Mouse (Mus musculus) right cerebral cortex, postnatal 4 days (tissue): ENCODE results near the gene Cxcr3.

ENCODE experiments used
- DNase-seq: peaks from one replicate; pipeline ENCODE4 v3.0.0-alpha.2; 2022

The Cxcr3 gene

DNA sequence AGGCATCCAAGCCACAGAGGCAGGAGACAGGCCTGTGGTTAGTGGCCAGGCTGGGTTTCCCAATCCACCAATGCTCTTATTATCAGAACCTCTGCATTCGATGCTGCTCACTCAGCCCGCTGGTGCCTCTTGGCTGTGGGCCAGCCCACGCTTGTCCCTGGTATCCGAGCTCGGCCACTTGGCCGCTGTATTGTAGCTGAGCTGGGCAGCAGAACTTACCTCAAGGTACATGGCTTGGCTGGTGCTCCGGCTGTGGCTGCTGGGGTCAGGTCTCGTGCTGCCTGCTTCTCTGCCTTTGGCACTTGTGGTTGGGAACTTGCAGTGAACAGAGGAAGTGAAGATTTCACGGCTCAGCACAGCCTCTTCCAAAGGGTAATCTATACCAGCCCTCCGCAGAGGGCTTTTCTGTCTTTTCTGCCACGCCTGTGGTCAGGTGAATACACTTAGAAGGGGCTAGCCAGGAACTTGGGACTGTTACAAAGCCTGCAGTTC is at the start of gene Cxcr3:
Gene Cxcr3, minus strand, starts transcription at position 442 of the 492 bp plus-strand sequence.
- DNase-seq, result peak; percentile 13

- peak; percentile 50 for DNase-seq
Measured at GRCm38 (mm10) chrX:101772035-101772434, 38.0 kb upstream of the Cxcr3 start.

- DNase-seq, result no peak
Measured at GRCm38 (mm10) chrX:101770307-101770706, 36.2 kb upstream of the Cxcr3 start.

- no peak for DNase-seq
Measured at GRCm38 (mm10) chrX:101769478-101769877, 35.4 kb upstream of the Cxcr3 start.

DNA sequence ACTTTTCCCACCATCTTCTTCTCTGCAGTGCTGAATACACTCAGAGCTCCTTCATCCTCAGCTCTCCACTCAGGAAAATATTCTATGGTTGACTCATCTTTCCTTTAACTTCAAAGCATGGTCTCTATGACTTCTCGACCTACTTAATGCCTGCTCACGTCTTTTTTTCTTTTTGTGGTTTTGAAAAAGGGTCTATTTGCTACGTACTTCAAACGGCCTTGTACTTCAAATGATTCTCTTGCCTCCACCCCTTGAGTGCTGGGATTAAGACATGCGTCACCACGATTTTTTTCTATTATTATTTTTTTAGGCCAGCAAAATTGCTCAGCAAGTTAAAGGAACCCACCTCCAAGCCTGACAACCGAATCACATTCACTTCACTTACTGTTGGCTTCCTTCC is 33.2 kb upstream of the Cxcr3 start:
- DNase-seq, result no peak

- DNase-seq, result no peak
Measured at GRCm38 (mm10) chrX:101765111-101765510, 31.0 kb upstream of the Cxcr3 start.

DNA sequence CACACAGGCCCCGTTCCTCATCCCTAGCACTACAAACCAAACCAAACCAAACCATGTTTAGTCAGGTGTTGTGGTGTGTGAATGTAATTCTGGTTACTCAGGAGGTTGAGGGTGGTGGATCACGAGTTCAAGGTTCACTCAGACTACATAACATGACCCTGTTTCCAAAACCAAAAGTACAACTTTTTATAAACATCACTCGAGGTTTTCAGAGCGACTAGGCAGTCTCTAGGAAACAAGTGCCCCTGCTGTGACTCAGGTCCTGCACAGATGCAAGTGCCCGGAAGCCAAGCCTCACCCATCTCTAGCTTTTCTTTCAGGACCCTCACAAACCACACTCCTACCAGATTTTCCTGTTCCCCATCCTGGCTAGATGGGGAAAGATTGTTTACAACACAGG is 30.6 kb upstream of the Cxcr3 start:
- DNase-seq, result no peak

DNA sequence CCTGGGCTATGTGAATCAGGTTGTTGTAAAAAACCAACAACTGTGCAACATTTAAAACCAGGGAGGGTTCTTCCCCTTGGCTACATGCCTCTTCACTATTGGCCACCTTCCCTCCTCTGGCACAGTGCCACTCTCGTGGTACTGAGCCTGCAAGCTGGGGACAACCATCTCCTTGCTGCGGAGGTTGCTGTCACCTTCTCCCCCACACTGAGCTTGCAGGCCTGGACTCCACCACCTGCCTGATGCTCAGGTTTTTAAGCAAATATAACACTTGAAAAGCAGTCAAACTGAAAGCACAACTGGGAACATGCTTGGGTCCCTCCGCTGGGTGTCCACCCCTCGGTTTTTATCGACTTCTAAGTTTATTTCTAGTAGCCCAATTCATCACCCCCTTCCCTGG is 20.4 kb upstream of the Cxcr3 start:
- DNase-seq, result peak; percentile 29

DNA sequence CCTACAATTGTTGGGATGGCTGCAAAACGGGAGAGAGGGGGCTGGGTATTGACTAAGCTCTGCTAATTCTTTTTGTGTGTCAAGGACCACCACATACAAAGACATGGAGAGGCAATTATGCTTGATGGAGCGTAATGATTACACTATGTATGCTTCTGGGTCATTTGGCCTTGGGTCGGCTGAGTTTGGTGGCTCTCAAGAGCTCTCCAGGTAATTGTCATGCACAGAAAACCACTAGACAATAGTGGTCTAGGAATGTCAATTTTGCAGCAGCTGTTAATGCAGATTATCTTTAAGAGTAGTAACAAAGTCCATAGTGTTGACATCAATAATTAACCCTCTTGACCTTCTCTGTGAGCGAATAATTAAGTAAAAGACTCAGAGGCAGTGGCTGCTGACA is 16.1 kb upstream of the Cxcr3 start:
- DNase-seq, result no peak

GRCm38 (mm10) chrX:101741064-101741433 is 7.0 kb upstream of the Cxcr3 start:
- DNase-seq, result no peak

DNA sequence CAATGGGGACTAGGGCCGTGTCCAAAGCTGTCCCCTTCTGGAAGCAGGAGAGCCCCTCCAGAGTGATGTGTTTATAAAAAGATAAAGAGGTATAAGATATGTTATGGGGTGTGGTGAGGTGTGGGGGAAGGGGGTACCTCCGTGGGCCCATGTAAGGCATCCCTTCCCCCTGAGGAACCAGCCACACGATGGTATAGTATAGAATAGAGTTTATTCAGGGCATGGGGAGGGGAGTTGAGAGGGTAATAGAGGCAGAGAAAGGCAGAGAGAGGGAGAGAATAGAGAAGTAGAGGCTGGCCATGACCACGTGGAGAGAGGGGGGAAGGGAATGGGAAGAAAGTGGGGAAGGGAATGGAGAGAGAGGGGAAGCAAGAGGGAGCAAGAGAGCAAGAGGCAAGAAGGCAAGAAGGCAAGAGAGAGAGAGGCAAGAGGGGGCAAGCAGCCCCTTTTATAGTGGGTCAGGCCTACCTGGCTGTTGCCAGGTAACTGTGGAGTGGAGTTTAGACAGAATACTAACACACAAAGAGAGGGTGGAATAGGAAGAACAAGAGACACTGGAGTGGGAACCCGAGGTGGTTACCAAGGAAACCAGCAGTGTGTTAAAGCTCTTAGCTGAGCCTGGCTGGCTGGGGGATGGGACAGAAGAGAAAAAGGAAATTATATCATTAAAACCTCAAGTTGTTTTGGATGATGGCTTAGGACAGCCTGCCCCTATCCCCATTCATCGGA is 6.4 kb upstream of the Cxcr3 start:
- peak; percentile 15 for DNase-seq

DNA sequence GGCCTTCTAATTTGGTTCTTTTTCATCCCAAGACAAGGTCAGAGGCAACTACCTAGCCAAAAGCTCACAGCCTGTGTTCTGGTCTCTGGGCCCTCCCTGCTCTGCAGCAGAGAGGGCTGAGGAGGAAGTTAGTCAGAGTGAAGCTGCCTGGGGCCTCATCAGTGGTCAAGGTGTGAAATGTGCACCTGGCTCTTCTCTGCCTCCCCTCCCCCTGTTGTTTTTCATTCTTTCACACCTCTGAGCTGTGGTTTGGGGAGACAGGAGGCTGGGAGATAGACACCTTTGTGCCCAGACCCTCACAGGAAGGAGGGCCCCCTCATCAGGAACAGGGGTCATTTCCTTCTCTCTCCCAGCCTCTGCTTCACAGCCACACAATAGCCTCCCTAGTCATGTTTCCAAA is 3.1 kb upstream of the Cxcr3 start:
- DNase-seq, result no peak

DNA sequence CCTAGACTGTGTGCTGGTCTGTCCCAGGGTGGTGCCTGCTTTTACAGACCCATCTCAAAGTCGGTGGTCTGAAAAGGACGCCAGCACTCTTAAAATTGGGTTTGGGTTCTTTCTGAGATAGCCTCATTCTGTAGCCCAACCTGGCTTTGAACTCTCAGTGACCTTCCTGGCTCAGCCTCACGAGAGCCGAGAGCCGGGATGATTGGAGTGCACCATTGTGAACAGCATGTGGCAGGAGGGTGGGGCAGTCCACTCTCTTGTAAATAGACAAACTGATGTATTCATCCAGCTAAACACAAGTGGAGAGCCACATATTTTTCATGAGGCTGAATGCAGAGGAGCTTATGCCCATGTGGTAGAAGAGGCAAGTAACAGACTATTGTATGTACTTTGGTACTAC is 912 bp upstream of the Cxcr3 start:
- DNase-seq, result no peak

- no peak for DNase-seq
Measured at GRCm38 (mm10) chrX:101733288-101733687, 781 bp downstream of the Cxcr3 start.

- DNase-seq, result no peak
Measured at GRCm38 (mm10) chrX:101732644-101733043, 1.4 kb downstream of the Cxcr3 start.

GRCm38 (mm10) chrX:101730010-101730409 is 4.1 kb downstream of the Cxcr3 start:
- no peak for DNase-seq

GRCm38 (mm10) chrX:101720401-101720800 is 13.7 kb downstream of the Cxcr3 start:
- no peak for DNase-seq

DNA sequence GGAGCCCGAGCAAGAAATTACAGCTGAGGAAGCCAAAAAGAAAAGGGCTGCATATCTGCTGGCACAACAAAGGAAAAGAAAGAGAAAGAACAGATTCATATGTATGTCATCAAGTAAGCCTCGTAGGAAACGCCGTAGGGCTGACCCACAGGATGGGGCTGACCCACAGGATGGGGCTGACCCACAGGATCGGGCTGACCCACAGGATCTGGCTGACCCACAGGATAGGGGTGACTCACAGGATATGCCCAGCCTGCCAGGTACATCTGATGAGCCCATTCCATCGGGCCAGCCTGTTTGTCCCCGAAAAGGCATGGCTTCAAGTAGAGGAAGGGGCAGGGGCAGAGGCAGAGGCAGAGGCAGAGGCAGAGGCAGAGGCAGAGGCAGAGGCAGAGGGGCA is 29.0 kb downstream of the Cxcr3 start:
- no peak for DNase-seq

GRCm38 (mm10) chrX:101698232-101698631 is 35.8 kb downstream of the Cxcr3 start:
- no peak for DNase-seq

DNA sequence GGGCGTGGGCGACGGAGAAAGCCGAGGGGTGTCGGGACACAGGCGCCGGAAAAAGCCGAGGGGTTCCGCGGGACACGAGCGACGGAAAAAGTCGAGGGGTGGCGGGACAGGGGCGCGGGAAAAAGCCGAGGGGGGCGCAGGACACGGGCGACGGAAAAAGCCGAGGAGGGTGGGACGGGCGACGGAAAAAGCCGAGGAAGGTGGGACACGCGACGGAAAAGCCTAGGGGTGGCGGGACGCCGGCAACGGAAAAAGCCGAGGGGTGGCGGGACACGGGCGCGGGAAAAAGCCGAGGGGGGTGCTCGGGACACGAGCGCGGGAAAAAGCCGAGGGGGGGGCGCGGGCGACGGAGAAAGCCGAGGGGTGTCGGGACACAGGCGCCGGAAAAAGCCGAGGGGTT is 36.5 kb downstream of the Cxcr3 start:
- DNase-seq, result no peak

DNA sequence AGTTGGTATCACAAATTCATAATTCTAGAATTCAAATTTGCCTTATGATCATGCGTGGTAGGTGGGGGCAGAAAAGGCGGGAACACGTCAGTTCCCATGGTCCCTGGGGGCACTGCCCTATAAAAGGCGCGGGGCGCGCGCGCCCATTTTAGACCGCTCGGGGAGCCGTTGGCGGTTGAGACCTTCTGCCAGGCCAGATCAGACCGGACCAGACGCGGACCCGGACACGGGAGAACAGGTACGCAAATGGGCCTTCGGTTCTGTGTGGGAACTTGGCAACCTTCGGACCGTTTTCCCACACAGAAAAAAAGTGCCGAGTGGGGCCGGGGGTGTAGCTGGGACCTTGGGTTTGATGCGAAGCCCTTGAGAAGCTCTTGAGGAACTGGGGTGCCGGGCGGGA is 38.4 kb downstream of the Cxcr3 start:
- DNase-seq, result no peak
